30 mouse cellular contexts compared by ENCODE assay signal in genomic region chr14:73620880-73621279, GRCm38 (mm10). TPM values are rescaled to one million over a fixed set of nuclear protein-coding genes. Genes with fewer than 3 reads are reported as not detected.
DNase-seq lines count a peak whose midpoint lies in the region; ATAC-seq and TF ChIP-seq lines count a peak whose summit lies in the region.
"Had no signal": no experiment of that assay in that cellular context is flagged by ENCODE, and none has a peak within 500 bp of the region (broad histone marks: within the 10 kb centered on the region; RNA-seq: fewer than 3 reads in every experiment).

No protein-coding gene starts in this region.

- no peak for TF ChIP-seq POLR2A in cortical plate, adult 2 months (IDR thresholded peaks at IDR 0.05; ENCODE audit: extremely low read depth, insufficient read depth, low read length)

- TF ChIP-seq CTCF in cortical plate, adult 2 months (IDR thresholded peaks at IDR 0.05; ENCODE audit: extremely low read depth, insufficient read depth, low read length), result no peak

- H3K4me3 ChIP-seq in heart, embryonic 11.5 days (ENCODE audit: low read depth, low read length), result no peak overlapping the region
- no peak overlapping the region for H3K4me3 ChIP-seq in lung, embryonic 15.5 days
- H3K4me3 ChIP-seq in cortical plate, adult 2 months (ENCODE audit: insufficient read depth, low read length), result no peak overlapping the region
- H3K4me3 ChIP-seq: embryonic facial prominence, embryonic 15.5 days; kidney, embryonic 15.5 days; limb, embryonic 15.5 days had no signal

- peak; percentile 54 for DNase-seq in heart, adult 11 months
- no peak for DNase-seq in lung, postnatal 25 days (ENCODE audit: low spot score)
- DNase-seq in layer of hippocampus, postnatal 36 days, result peak; percentile 40 to 43
- DNase-seq in cerebellum, adult 9-10 months, result no peak
- no peak for DNase-seq in cerebellum, adult 11-12 months
- DNase-seq: adrenal gland, postnatal 10 days; cerebellum, postnatal 14 days; embryo, embryonic 11 days; gastrocnemius, postnatal 10 days; kidney, postnatal 4 days; liver, postnatal 0 days; spleen, adult 18-20 months; thymus, postnatal 25 days had no signal

- no peaks in the 10 kb centered on the region for H3K4me1 ChIP-seq in heart, embryonic 11.5 days (ENCODE audit: control insufficient read depth, insufficient read depth, low read length)
- no peaks in the 10 kb centered on the region for H3K4me1 ChIP-seq in lung, embryonic 15.5 days
- no peaks in the 10 kb centered on the region for H3K4me1 ChIP-seq in cortical plate, adult 2 months (ENCODE audit: control insufficient read depth, insufficient read depth, low read length)
- H3K4me1 ChIP-seq: embryonic facial prominence, embryonic 15.5 days; kidney, embryonic 15.5 days; limb, embryonic 15.5 days had no signal

- H3K9me3 ChIP-seq in heart, embryonic 11.5 days (replicated peaks; ENCODE audit: control insufficient read depth, low read length), result no peaks in the 10 kb centered on the region
- no peaks in the 10 kb centered on the region; the same call in 1 of the 2 replicates for H3K9me3 ChIP-seq in lung, embryonic 15.5 days
- H3K9me3 ChIP-seq: embryonic facial prominence, embryonic 15.5 days; G1E; limb, embryonic 15.5 days had no signal

- no peak for ATAC-seq in heart, embryonic 11.5 days (replicated peaks; ENCODE audit: insufficient number of reproducible peaks, low FRiP score, low TSS enrichment)
- peak; percentile 75; the same call in 1 of the 2 replicates for ATAC-seq in lung, embryonic 15.5 days (ENCODE audit: borderline replicate concordance, extremely low read depth, low FRiP score, low TSS enrichment)
- ATAC-seq: activated CD4-positive, CD25-positive, alpha-beta regulatory T cell, adult 4 months; forebrain, embryonic 16.5 days; hindbrain, embryonic 16.5 days; intestine, embryonic 16.5 days; liver, postnatal 0 days had no signal

- 74% methylated on average over 3 of the region's 3 CpGs for WGBS in heart, embryonic 11.5 days (ENCODE audit: insufficient replicate concordance)
- WGBS in lung, embryonic 15.5 days, result 59% methylated on average over 3 of the region's 3 CpGs

- no peaks in the 10 kb centered on the region for H3K27me3 ChIP-seq in heart, embryonic 11.5 days (ENCODE audit: control insufficient read depth, insufficient read depth, low read length)
- no peaks in the 10 kb centered on the region for H3K27me3 ChIP-seq in lung, embryonic 15.5 days
- H3K27me3 ChIP-seq: embryonic facial prominence, embryonic 15.5 days; kidney, embryonic 15.5 days; limb, embryonic 15.5 days had no signal

- no peak overlapping the region for H3K9ac ChIP-seq in heart, embryonic 11.5 days (ENCODE audit: low read depth, low read length)
- H3K9ac ChIP-seq in lung, embryonic 15.5 days, result no peak overlapping the region
- H3K9ac ChIP-seq: embryonic facial prominence, embryonic 15.5 days; kidney, embryonic 15.5 days; limb, embryonic 15.5 days; liver, postnatal 0 days had no signal

- no peaks in the 10 kb centered on the region for H3K36me3 ChIP-seq in heart, embryonic 11.5 days (ENCODE audit: control insufficient read depth, insufficient read depth, low read length)
- no peaks in the 10 kb centered on the region for H3K36me3 ChIP-seq in lung, embryonic 15.5 days
- H3K36me3 ChIP-seq: embryonic facial prominence, embryonic 15.5 days; G1E; kidney, embryonic 15.5 days; limb, embryonic 15.5 days had no signal

- H3K27ac ChIP-seq in heart, embryonic 11.5 days (ENCODE audit: low read depth, low read length), result no peak overlapping the region
- no peak overlapping the region for H3K27ac ChIP-seq in lung, embryonic 15.5 days
- H3K27ac ChIP-seq in cortical plate, adult 2 months (ENCODE audit: insufficient read depth, low read length), result 0 out of 2 replicates have a peak overlapping the region, but pooled peaks have one; percentile 12
- H3K27ac ChIP-seq: embryonic facial prominence, embryonic 15.5 days; kidney, embryonic 15.5 days; limb, embryonic 15.5 days had no signal

- H3K4me2 ChIP-seq in heart, embryonic 11.5 days, result no peak overlapping the region
- no peak overlapping the region for H3K4me2 ChIP-seq in lung, embryonic 15.5 days
- H3K4me2 ChIP-seq: embryonic facial prominence, embryonic 15.5 days; kidney, embryonic 15.5 days; limb, embryonic 15.5 days had no signal

RNA-seq across cellular contexts. Expression of gene Gm21750, which starts 40.1 kb away (rescaled TPM):
- polyA plus RNA-seq in heart, embryonic 11.5 days (2014; fragmentation: Nextera tagmentation; extraction: Ambion mirVana), result not detected in 2 replicates
- not detected in 2 replicates for polyA plus RNA-seq in lung, embryonic 15.5 days (2015; fragmentation: Nextera tagmentation; extraction: Ambion mirVana)
- not detected in 2 replicates for polyA plus RNA-seq in cortical plate, adult 2 months (2012; rRNA removed)
- total RNA-seq in layer of hippocampus, postnatal 36 days (2021), result not detected
- total RNA-seq: adrenal gland, postnatal 10 days; gastrocnemius, postnatal 10 days; heart, adult 8-10 months; hematopoietic stem cell, adult 5-6 weeks; midbrain, postnatal 0 days; neutrophil, adult 5-6 weeks had no signal
- polyA plus RNA-seq: activated CD4-positive, CD25-positive, alpha-beta regulatory T cell, adult 4 months; brain, embryonic 14.5 days; embryonic facial prominence, embryonic 15.5 days; forebrain, embryonic 16.5 days; G1E; heart, embryonic 16.5 days; hindbrain, embryonic 16.5 days; intestine, embryonic 16.5 days; kidney, embryonic 15.5 days; limb, embryonic 15.5 days; liver, postnatal 0 days; midbrain, postnatal 0 days had no signal

Comparison
In these comparisons a context has a peak if more than half of its experiments do, and no peak if none do; other contexts are left out.
1. DNase-seq: peak in heart, adult 11 months (single experiment) and layer of hippocampus, postnatal 36 days (2 of 2); none in lung, postnatal 25 days (single experiment), cerebellum, adult 9-10 months (single experiment) and cerebellum, adult 11-12 months (single experiment).